In genomic region chr16:34114665-34115064, GRCm38 (mm10) we compare ENCODE assay signal across 8 mouse cellular contexts.
DNase-seq lines count a peak whose midpoint lies in the region; ATAC-seq and TF ChIP-seq lines count a peak whose summit lies in the region.

No protein-coding gene starts in this region.

- H3K27me3 ChIP-seq in heart, embryonic 10.5 days (ENCODE audit: insufficient read depth, poor library complexity, severe bottlenecking) = no peaks in the 10 kb centered on the region
- H3K27me3 ChIP-seq in embryonic facial prominence, embryonic 10.5 days (replicated peaks; ENCODE audit: low read depth, poor library complexity, severe bottlenecking) = no peaks in the 10 kb centered on the region
- no peaks in the 10 kb centered on the region for H3K27me3 ChIP-seq in lung, postnatal 0 days (replicated peaks; ENCODE audit: insufficient read depth, low read length)

- H3K9me3 ChIP-seq in heart, embryonic 10.5 days = no peaks in the 10 kb centered on the region
- no peaks in the 10 kb centered on the region for H3K9me3 ChIP-seq in embryonic facial prominence, embryonic 10.5 days
- H3K9me3 ChIP-seq in lung, postnatal 0 days (ENCODE audit: low read length) = no peaks in the 10 kb centered on the region

- TF ChIP-seq CTCF in layer of hippocampus, adult 2 months (conservative IDR thresholded peaks at IDR 0.05) = peak; percentile 89
- TF ChIP-seq CTCF in lung, postnatal 0 days (IDR thresholded peaks at IDR 0.05) = peak; percentile 95

- intact Hi-C loops in heart, postnatal 25 days (cut with DNase I) = loop anchor here (1.0 to 5.0 kb wide), 2 partner anchors 115 to 292 kb away; no protein-coding TSS in a partner anchor

- no peak overlapping the region for H3K9ac ChIP-seq in lung, postnatal 0 days (replicated peaks; ENCODE audit: low read depth)

- peak; percentile 92 for DNase-seq in heart, adult 11 months
- no peak for DNase-seq in heart, embryonic 10.5 days (ENCODE audit: low spot score)
- DNase-seq in adrenal gland, postnatal 14 days = peak; percentile 69
- peak; percentile 65 for DNase-seq in embryonic facial prominence, embryonic 10.5 days (ENCODE audit: low spot score)
- DNase-seq in heart, postnatal 25 days (ENCODE audit: low spot score) = peak; percentile 13
- DNase-seq in layer of hippocampus, adult 2 months (ENCODE audit: low spot score in 2 of 2) = peak; percentile 69 to 74
- DNase-seq in lung, postnatal 0 days (ENCODE audit: low spot score) = peak; percentile 77
- peak; percentile 93 for DNase-seq in retina, embryonic 14.5 days (ENCODE audit: low spot score)

- no peak overlapping the region for H3K27ac ChIP-seq in heart, embryonic 10.5 days
- H3K27ac ChIP-seq in embryonic facial prominence, embryonic 10.5 days (replicated peaks) = no peak overlapping the region
- H3K27ac ChIP-seq in layer of hippocampus, adult 2 months = 0 out of 2 replicates have a peak overlapping the region, but pooled peaks have one; percentile 5
- H3K27ac ChIP-seq in lung, postnatal 0 days (ENCODE audit: low read length) = no peak overlapping the region

- H3K4me1 ChIP-seq in heart, embryonic 10.5 days = peaks cover 6% of the 10 kb centered on the region
- H3K4me1 ChIP-seq in embryonic facial prominence, embryonic 10.5 days = no peaks in the 10 kb centered on the region
- no peaks in the 10 kb centered on the region for H3K4me1 ChIP-seq in lung, postnatal 0 days (ENCODE audit: insufficient read depth, low read depth, low read length)

- 4% methylated on average over 3 of the region's 3 CpGs for WGBS in heart, embryonic 10.5 days
- WGBS in embryonic facial prominence, embryonic 10.5 days = 6% methylated on average over 3 of the region's 3 CpGs
- 6% methylated on average over 3 of the region's 3 CpGs for WGBS in lung, postnatal 0 days

- no peak overlapping the region for H3K4me2 ChIP-seq in lung, postnatal 0 days (replicated peaks; ENCODE audit: low read depth, low read length)

- peak; percentile 62 for ATAC-seq in lung, postnatal 0 days

- TF ChIP-seq EP300 in lung, postnatal 0 days (IDR thresholded peaks at IDR 0.05) = no peak

- no peaks in the 10 kb centered on the region for H3K36me3 ChIP-seq in heart, embryonic 10.5 days
- peaks cover 7% of the 10 kb centered on the region for H3K36me3 ChIP-seq in embryonic facial prominence, embryonic 10.5 days (replicated peaks)
- no peaks in the 10 kb centered on the region for H3K36me3 ChIP-seq in lung, postnatal 0 days (ENCODE audit: insufficient read depth, low read length)

- H3K4me3 ChIP-seq in heart, embryonic 10.5 days = no peak overlapping the region
- H3K4me3 ChIP-seq in embryonic facial prominence, embryonic 10.5 days = no peak overlapping the region
- no peak overlapping the region for H3K4me3 ChIP-seq in layer of hippocampus, adult 2 months
- no peak overlapping the region for H3K4me3 ChIP-seq in lung, postnatal 0 days (ENCODE audit: low read depth, low read length)
